Mouse (Mus musculus) heart, postnatal 0 days (tissue): ENCODE measurements around the gene Mturn.

Source experiments
- CTCF ChIP-seq: IDR thresholded peaks from 2 replicates; pipeline ENCODE4 v1.5.1; 2016; ENCODE audit warnings: antibody characterized with exemption, control low read depth, low read depth
- EP300 ChIP-seq: IDR thresholded peaks from 2 replicates; pipeline ENCODE4 v1.6.1; 2016; ENCODE audit warnings: antibody characterized with exemption, low read depth

DNA sequence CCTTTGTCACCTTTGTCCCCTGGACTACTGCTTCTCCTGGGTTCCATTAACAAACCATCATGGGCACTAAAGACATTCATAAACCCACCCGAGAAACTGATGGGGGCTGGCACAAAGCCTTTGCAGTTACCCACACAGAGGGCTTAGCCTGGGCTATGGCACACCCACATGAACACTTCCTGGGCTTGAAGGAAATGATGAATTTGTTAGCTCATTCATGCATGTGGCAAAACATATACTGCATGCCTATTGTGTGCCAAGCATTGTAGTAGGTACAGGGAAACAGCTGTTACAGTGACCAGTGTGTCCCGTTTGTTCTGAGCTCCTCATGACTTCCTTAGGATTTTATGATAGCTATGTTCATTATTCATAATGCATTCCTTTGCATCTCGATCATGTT is 55.8 kb downstream of the Mturn start:
- TF ChIP-seq EP300 (no peak), CTCF (no peak)
